Mouse (Mus musculus): Measurements from ENCODE around the gene Hmcn2.

Hmcn2 gene

DNA sequence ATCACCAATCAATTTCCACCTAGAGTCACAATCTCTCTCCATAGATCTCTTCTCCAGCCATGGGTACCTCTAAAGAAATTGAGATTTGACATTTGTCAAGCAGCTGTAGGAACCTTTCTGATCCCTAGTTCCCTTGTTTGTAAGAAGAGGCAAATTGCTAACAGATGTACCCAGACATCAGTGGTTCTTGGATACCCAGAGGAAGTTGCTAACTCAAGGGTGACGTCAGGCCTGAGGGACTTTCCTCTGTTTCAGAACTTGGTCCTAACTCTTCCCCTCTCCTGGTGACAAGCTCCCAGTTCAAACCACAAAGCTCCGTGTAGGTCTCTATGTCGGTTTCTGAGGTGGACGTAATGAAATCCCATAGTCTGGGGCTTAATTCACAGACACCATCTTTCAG is 131.8 kb downstream of the Hmcn2 start:
- in situ Hi-C loops (cut with MboI; ENCODE audit: low pct_unique_long_range_greater_than_20kb in 1 of 2, low sequenced_read_pairs in 2 of 2, unreplicated experiment in 1 of 2), result no loop called here

DNA sequence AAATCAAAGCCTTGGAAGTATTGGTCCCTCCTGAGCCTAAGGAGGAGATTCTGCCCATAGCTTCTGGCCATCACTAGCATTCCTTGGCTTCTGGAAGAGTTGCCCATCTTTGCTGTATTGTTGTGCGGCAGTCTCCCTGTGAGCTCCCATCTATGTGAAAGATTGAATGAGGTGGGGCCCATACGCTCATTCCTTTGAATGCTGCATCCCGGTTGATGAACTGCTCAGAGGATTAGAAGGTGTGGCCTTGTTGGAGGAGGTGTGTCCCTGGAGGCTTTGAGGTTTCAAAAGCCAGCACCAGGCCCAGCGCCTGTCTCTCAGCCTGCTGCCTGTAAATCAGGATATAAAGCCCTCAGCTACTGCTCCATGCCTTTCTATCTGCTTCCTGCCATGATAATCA is 132.2 kb downstream of the Hmcn2 start:
- in situ Hi-C loops (cut with MboI; ENCODE audit: low pct_unique_long_range_greater_than_20kb in 1 of 2, low sequenced_read_pairs in 2 of 2, unreplicated experiment in 1 of 2), result no loop called here

DNA sequence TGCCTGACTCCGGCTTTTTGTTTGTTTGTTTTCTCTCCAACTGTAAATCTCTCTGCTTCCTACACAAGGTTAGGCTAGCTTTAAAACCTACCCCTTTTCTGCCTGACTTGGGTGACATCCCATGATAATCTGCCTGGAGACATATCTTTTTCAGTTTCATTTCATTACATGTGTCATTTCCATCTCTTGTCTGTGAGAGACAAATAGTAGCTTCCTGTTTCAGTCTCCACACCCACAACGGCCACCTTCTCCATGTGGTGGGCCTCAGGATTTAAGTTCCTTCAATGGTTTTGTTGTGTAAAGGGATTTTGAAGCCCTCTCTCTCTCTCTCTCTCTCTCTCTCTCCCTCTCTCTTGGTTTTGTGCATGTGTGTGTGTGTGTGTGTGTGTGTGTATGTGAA is 133.3 kb downstream of the Hmcn2 start:
- in situ Hi-C loops (cut with MboI; ENCODE audit: low pct_unique_long_range_greater_than_20kb in 1 of 2, low sequenced_read_pairs in 2 of 2, unreplicated experiment in 1 of 2), result no loop called here

DNA sequence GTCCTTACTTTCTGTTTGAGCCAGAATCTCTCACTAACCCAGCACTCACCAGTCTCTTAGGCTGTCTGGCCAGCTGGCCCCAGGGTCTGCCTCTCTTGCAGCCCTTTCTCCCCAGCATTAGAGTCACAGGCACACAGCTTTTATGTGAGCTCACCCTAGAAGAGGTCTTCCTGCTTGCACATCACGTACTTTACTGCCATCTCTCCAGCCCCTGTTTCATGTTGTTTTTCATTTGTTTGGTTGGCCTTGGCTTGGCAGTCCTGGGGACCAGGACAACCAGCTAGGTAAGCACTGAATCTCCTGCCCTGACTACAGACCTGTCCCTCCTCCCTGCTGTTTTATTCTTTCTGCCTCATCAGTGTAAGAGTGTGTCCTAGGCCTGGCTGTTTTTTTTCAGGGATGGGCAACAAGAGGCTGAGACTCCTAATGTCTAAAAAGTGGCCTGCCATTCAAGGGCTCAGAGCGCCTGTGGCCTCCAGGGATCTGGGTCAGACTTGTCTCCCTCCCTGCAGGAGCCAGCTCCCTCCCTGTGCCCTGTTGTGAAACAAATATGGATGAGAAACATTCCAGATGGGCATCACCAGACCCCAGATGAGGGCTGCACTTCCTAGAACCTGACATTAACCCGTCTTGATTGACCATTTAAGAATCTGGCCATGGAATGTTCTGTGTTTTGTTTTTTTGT is 134.7 kb downstream of the Hmcn2 start:
- in situ Hi-C loops (cut with MboI; ENCODE audit: low pct_unique_long_range_greater_than_20kb in 1 of 2, low sequenced_read_pairs in 2 of 2, unreplicated experiment in 1 of 2), result no loop called here

DNA sequence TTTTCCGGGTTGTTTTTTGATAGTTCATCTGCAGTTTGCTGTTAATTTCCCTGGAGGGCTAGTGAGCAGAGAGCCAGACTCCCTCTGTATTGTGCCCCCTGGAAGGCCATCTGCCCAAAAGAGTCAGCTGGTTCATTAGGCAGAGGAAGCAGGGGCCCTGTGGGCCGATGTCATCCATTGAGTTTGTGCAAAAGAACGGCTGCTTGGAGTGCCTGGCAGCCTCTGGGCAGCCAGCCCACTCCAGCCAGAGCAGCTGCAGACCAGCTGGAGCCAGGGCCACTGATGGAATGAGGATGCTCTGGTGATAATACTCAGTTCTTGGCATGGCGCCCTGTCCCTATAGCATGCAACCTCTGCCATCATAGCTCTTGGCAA is 135.2 kb downstream of the Hmcn2 start:
- in situ Hi-C loops (cut with MboI; ENCODE audit: low pct_unique_long_range_greater_than_20kb in 1 of 2, low sequenced_read_pairs in 2 of 2, unreplicated experiment in 1 of 2), result no loop called here

DNA sequence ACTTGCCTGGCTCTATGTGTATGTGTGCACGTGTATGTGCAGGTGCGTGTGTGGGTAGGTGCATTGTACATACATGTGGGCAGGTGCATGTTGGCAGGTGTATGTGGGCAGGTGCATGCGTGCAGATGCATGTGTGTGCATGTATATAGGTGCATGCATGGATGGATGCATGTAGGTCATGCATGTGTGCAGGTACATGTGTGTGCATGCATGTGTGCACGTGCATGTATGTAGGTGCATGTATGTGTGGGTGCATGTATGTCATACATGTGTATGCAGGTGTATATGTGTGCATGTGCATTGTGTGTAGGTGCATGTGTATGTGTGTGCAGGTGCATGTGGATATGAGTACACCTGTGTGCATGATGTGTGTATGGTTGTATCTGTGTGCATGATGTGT is 135.7 kb downstream of the Hmcn2 start:
- in situ Hi-C loops (cut with MboI; ENCODE audit: low pct_unique_long_range_greater_than_20kb in 1 of 2, low sequenced_read_pairs in 2 of 2, unreplicated experiment in 1 of 2), result no loop called here

DNA sequence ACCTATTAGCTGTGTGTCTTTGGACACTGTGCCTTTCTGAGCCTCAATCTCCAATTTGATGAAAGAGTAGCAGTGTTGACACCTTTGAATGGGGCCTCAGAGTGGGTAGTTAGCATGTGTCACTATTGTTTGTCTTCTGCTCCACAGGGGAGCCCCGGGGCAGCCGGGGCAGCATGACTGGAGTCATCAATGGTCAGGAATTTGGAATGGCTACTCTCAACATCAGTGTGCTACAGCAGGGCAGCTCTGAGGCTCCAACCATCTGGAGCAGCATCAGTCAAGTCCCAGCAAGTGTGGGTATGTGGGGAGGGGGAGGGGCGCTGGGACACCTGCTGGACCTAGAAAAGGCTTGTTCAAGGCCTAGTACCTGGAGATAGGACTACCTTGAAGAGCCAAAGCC is 136.4 kb downstream of the Hmcn2 start:
- in situ Hi-C loops (cut with MboI; ENCODE audit: low pct_unique_long_range_greater_than_20kb in 1 of 2, low sequenced_read_pairs in 2 of 2, unreplicated experiment in 1 of 2), result no loop called here

DNA sequence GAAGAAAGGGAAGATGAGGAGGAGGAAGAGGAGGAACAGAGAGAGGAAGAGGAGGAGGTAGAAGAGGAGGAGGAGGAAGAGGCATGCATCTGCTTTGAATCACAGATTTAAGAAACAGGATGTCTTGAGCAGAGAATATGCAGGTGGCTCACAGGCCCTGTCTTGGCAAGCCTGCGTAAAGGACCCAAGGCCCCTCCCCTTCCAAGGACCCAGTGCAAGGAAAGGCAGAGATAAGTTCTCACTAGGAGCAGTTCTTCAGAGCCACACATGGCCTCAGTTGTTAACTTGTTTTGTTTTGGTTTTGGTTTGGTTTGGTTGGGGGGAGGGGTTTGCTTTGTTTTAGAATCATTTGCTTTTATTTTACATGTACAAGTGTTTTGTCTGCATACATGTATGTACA is 137.3 kb downstream of the Hmcn2 start:
- in situ Hi-C loops (cut with MboI; ENCODE audit: low pct_unique_long_range_greater_than_20kb in 1 of 2, low sequenced_read_pairs in 2 of 2, unreplicated experiment in 1 of 2), result no loop called here

DNA sequence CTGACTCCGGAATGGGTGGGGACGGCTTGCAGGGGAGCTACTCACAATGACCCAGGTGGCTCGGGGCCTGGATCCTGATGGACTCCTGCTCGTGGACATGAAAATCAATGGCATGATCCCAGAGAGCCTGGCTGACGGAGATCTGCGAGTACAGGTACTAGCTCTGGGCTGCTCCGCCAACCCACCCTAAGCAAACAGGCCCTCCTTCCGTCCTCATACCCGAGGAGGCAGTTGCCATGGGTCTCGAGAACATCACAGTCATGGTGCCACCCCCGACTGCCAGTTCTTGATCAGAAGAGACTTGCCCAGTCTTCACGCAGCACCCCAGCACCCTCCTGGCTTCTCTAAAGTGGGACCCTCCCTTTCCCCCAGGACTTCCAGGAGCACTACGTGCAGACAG is 138.8 kb downstream of the Hmcn2 start:
- in situ Hi-C loops (cut with MboI; ENCODE audit: low pct_unique_long_range_greater_than_20kb in 1 of 2, low sequenced_read_pairs in 2 of 2, unreplicated experiment in 1 of 2), result no loop called here

DNA sequence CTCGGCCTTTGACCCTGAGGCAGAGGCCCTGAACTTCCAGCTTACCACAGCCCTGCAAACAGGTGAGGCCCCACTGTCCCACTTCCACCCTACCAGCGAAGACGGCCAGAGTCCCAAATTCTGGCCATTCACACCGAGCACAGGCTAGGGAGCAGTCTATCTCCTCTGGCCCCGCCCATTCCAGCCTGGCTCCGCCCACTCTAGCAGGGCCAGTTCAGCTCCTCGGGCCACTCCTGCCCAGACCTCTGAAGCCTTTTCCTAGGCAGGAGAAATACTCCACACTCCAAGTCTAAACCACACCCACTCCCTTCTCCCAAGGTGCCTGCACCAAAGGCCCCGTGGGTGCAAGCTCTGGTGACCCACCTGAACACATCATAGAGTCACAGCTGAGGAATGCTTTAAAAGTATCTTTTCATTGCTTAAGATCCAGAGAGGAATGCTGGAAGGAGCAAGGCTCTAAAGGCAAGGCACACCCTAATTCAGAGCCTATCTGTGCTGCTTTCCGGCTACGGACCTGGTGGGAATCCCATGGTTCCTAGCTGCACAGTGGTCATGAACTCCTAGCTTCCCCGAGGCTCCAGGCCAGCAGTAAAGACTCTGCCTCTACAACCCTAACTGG is 139.5 kb downstream of the Hmcn2 start:
- in situ Hi-C loops (cut with MboI; ENCODE audit: low pct_unique_long_range_greater_than_20kb in 1 of 2, low sequenced_read_pairs in 2 of 2, unreplicated experiment in 1 of 2), result no loop called here

DNA sequence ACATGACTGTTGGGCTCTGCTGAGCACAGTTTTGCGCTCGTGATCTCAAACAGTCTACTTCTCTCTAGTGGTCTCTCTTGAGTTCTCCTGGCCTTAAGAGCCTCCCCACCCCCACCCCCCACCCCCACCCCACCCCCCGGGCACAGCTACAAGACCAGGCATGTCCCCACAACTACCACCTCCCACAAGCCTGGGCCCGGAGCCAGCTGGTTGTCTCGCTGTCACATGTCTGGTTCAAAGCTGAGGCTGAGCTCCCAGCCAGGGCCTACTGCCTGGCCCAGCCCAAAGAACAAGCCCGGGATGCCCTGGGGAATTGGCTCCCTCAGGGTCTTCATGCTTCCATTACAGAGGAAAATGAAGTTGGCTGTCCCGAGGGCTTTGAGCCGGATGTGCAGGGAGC is 140.1 kb downstream of the Hmcn2 start:
- in situ Hi-C loops (cut with MboI; ENCODE audit: low pct_unique_long_range_greater_than_20kb in 1 of 2, low sequenced_read_pairs in 2 of 2, unreplicated experiment in 1 of 2), result no loop called here

DNA sequence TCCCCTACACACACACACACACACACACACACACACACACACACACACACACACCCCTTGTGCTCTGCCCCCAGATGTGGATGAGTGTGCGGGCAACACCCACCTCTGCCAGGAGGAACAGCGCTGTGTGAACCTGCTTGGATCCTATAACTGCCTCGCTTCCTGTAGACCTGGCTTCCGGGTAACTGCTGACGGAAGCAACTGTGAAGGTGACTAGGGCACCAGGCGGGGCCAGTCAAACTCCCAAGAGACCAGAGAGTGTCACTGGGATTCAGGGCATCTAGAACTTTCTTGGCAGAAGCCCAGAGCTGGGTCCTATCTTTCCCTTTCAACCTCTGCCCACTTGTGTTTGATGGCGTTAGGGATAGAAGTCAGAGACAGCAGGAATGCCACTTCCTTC is 141.2 kb downstream of the Hmcn2 start:
- in situ Hi-C loops (cut with MboI; ENCODE audit: low pct_unique_long_range_greater_than_20kb in 1 of 2, low sequenced_read_pairs in 2 of 2, unreplicated experiment in 1 of 2), result no loop called here

DNA sequence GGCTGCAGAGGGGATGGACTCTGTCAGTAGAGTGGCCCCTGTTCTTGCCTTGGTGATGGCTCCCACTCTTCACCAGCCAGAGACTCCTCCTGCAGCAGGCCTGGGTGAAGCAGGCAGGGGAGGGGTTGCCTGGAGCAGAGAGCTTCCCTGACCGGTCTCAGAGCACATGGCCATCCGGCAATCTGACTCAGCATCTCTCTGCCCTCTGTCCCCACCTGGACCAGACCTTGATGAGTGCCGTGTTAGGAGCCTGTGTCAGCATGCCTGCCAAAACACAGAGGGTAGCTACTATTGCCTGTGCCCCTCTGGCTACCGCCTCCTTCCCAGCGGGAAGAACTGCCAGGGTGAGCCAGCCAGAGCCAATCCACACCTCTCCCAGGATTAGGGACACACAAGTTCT is 144.2 kb downstream of the Hmcn2 start:
- in situ Hi-C loops (cut with MboI; ENCODE audit: low pct_unique_long_range_greater_than_20kb in 1 of 2, low sequenced_read_pairs in 2 of 2, unreplicated experiment in 1 of 2), result no loop called here

DNA sequence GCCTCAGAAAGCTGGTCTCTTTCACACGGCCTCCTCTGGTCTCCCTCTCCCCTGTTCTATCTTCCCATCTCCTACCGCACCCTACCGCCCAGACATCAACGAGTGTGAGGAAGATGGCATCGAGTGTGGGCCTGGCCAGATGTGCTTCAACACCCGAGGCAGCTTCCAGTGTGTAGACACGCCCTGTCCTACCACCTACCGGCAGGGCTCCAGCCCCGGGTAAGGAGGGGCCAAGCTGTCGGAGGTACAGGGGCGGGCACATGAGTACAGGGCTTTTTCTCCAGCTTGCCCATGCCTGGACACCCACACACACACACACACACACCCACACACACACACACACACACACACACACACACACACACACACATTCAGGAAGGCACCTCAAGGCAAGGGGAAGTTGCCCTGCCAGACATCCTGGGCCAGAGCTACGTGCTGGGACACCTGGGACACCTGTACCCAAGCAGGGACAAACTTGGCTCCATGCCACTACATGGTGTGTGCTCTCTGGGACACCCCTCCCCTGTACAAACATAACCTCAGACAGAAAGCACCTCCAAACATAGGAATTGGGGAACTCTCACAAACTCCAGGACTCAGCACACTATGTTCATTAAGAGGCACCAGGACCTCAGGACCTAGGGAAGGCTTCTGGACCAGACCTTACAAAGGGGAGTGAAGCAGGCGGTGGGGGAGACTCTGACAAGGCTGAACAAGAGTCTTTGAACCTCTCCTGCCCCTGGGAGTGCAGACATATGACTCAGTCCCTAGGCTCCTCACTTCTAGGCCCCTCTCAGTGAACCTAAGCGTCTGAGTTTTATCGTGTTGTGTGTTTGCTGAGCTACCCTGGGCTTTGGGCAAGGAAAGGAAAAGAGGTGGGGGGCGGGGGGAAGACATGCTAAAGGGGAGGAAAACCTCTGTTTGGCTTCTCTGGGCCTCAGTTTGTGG is 145.0 kb downstream of the Hmcn2 start:
- in situ Hi-C loops (cut with MboI; ENCODE audit: low pct_unique_long_range_greater_than_20kb in 1 of 2, low sequenced_read_pairs in 2 of 2, unreplicated experiment in 1 of 2), result no loop called here

DNA sequence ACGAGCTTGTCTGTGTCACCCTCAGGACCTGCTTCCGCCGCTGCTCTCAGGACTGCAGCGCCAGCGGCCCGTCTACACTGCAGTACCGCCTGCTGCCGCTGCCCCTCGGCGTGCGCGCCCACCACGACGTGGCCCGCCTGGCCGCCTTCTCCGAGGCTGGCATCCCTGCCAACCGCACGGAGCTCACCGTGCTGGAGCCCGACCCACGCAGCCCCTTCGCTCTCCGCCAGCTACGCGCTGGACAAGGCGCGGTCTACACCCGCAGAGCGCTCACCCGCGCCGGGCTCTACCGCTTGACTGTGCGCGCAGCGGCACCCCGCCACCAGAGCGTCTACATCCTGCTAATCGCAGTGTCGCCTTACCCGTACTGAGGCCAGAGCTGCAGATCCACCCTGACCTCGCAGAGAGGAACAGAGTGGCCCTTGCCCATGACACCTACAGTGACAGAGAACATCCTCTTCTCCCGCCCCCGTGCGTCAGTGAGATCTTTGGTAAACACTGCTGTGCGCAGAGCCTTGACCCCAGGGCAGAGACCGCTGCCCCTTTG is 145.9 kb downstream of the Hmcn2 start:
- in situ Hi-C loops (cut with MboI; ENCODE audit: low pct_unique_long_range_greater_than_20kb in 1 of 2, low sequenced_read_pairs in 2 of 2, unreplicated experiment in 1 of 2), result no loop called here

DNA sequence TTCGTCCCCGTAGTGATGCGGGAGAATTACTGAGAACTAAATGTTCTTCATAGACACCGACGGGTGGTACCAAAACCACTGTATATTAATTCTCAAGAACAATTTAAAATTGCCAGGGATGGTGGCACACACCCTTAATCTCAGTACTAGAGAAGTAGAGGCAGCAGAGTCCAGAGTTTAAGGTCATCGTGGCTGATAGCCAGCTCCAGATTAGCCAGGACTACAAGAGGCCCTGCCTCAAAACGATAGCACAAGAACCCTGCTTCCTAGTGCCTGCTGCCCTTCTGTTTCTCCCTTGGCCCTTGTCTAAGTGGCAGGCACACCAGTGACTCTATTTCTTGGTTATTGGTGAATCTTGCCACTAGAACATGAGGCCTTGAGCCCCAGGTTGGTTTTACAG is 146.7 kb downstream of the Hmcn2 start:
- in situ Hi-C loops (cut with MboI; ENCODE audit: low pct_unique_long_range_greater_than_20kb in 1 of 2, low sequenced_read_pairs in 2 of 2, unreplicated experiment in 1 of 2), result no loop called here

DNA sequence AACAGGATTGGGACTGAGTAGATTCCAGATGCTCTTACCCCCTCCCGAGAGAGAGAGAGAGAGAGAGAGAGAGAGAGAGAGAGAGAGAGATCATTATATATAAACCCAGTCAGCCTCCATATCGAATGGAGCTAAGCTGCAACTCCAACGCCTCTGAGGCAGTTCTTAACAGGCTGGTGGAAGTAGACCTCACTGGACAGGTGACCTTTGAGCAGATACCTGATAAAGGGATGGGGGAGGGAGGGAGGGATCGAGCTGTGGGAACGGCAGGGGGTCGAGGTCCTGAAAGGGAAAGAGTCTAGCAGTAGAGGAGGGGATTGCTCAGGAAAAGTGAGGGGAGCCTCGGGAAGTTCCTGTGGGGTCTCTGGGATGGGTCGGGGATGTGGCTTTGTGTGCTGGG is 147.8 kb downstream of the Hmcn2 start:
- in situ Hi-C loops (cut with MboI; ENCODE audit: low pct_unique_long_range_greater_than_20kb in 1 of 2, low sequenced_read_pairs in 2 of 2, unreplicated experiment in 1 of 2), result no loop called here

DNA sequence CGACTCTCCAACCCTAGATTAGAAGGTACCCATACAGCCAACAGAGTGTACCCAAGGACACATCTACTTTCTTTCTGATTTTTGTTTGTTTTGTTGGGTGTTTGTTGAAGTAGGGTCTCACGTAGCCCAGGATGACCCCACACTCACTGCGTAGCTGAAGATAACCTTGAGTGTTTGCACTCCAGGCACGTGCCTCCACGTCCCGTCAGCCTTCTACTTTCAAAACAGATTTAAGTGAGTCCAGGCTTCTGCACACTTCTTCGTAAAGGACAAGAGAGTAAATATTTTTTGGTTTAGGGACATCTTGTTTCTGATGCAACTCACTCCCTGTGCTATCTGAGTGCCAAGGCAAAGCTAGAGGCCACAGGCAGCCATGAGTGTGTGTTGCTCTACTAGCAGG is 149.0 kb downstream of the Hmcn2 start:
- in situ Hi-C loops (cut with MboI; ENCODE audit: low pct_unique_long_range_greater_than_20kb in 1 of 2, low sequenced_read_pairs in 2 of 2, unreplicated experiment in 1 of 2), result no loop called here

All from mouse embryonic stem cell (cell line).